Mouse (Mus musculus) G1E-ER4 (cell line): Measurements from ENCODE around the gene Ms4a8a. TPM values are rescaled to one million over a fixed set of nuclear protein-coding genes. Genes with fewer than 3 reads are reported as not detected.

Source experiments
- GATA1 ChIP-seq: IDR thresholded peaks from one replicate; pipeline ENCODE4 v1.8.0; 2012; ENCODE audit warnings: low read length, inconsistent platforms
- polyA plus RNA-seq: library from polyadenylated mRNA; stranded (reverse); fragments of >175 nt; gene quantifications from 2 replicates; pipeline ENCODE4 v1.2.3, GENCODE M21; 2012

The Ms4a8a gene
- not detected in 2 replicates for polyA plus RNA-seq

DNA sequence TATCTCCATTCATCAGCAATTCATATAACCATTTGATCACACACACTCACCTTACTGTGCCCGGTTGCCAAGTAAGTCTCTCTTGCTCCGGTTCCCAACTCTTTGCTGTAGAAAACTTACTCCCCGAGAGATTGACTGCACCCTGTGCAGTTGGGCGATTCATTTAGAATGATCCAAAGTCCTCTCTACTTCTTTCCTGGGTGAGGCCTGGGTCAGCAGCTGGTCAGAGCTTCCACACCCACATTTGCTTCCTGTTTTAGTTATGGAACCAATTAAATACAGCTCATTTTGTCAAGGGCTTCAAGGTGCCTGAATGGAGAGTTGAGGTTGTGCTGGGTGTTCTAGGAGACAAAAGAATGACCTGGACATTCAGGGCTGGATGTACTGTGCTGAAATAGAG, at the start of gene Ms4a8a:
Gene Ms4a8a (minus strand): TSS at position 169 of the 400 bp plus-strand sequence.
- no peak for TF ChIP-seq GATA1

GRCm38 (mm10) chr19:11129702-11130101, 48.8 kb upstream of the Ms4a8a start:
- no peak for TF ChIP-seq GATA1

- TF ChIP-seq GATA1: no peak
These were observed 38.4 kb upstream of the Ms4a8a start for GRCm38 (mm10) chr19:11119338-11119737.

GRCm38 (mm10) chr19:11107746-11108145, 26.8 kb upstream of the Ms4a8a start:
- no peak for TF ChIP-seq GATA1

GRCm38 (mm10) chr19:11101880-11102279, 21.0 kb upstream of the Ms4a8a start:
- TF ChIP-seq GATA1: no peak

GRCm38 (mm10) chr19:11098401-11098800, 17.5 kb upstream of the Ms4a8a start:
- no peak for TF ChIP-seq GATA1

DNA sequence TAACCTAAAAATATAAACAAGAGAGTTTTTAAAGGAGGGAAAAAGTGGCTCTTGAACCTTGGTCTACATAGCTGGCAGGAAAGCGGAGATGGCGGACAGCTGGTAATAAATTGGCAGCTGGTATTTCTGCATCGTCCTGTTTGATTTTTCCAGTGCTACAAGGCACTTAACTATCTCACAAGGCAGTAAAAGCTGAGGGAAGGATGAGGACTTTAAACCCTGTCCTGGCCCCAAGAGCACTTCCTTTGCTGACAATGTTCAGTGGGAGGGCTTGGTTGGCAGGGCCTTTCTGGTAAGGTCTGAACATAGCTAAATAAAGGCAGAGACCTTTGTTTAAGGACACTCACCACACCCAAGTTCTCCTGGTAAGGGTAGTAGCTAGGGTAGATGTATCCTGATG, 10.5 kb downstream of the Ms4a8a start:
- no peak for TF ChIP-seq GATA1

- no peak for TF ChIP-seq GATA1
These were observed 15.6 kb downstream of the Ms4a8a start for GRCm38 (mm10) chr19:11065202-11065875.

DNA sequence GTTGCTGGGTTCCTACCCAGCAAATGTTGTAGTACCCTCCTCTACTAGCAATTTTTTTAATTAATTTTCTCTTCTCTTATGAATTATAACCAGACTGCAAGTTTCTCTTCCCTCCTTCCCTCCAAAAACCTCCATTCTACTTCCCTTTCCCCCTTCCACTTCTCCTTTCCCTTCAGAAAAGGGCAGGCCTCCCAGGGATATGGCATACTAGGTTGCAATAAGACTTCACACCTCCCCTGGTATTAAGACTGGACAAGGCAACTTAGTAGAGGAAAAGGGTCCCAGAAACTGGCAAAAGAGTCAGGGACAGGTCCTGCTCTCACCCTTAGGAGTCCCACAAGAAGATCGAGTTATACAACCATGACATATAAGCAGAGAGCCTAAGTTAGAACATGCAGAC, 20.0 kb downstream of the Ms4a8a start:
- TF ChIP-seq GATA1: no peak

- no peak for TF ChIP-seq GATA1
These were observed 20.9 kb downstream of the Ms4a8a start for GRCm38 (mm10) chr19:11059967-11060366.

GRCm38 (mm10) chr19:11053277-11053676, 27.6 kb downstream of the Ms4a8a start:
- no peak for TF ChIP-seq GATA1

- no peak for TF ChIP-seq GATA1
These were observed 28.0 kb downstream of the Ms4a8a start for GRCm38 (mm10) chr19:11052877-11053276.

DNA sequence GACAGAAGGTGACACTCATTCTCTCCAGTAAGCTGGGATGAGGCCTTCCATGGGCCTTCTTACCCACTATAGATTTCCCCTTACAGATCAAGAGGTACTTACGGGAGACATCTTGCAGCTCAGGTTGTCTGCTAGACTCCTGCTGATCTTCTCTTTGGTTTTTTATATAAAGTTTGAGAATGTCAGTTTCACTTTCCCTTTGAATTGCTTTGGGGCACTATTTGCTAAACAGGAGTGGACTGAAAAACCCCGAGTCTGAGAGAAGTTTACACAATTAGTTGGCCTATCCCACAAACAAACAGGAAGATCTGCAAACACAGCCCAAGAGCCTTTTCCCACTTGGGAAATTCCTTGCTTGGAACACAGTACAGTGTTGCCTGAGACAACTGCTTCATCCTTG, 30.6 kb downstream of the Ms4a8a start:
- no peak for TF ChIP-seq GATA1

- TF ChIP-seq GATA1: no peak
These were observed 31.5 kb downstream of the Ms4a8a start for GRCm38 (mm10) chr19:11049426-11049825.

DNA sequence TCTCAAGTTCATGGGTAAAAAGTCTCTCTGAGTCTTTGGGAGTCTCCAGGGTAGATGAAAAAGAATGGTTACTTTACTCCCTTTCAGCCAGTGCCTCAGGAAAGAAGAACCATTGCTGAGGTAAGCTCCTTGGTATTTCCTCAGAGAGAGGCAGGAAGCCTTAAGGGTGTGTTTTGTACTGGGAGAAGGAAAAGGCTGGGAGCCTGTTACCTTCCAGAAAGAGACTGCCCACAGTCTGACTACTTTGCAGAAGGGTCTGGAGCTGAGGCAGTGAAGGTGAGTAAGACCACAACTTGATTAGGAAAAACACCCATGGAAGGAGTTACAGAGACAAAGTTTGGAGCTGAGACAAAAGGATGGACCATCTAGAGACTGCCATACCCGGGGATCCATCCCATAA, 32.4 kb downstream of the Ms4a8a start:
- TF ChIP-seq GATA1: no peak

GRCm38 (mm10) chr19:11048009-11048408, 32.9 kb downstream of the Ms4a8a start:
- TF ChIP-seq GATA1: no peak

DNA sequence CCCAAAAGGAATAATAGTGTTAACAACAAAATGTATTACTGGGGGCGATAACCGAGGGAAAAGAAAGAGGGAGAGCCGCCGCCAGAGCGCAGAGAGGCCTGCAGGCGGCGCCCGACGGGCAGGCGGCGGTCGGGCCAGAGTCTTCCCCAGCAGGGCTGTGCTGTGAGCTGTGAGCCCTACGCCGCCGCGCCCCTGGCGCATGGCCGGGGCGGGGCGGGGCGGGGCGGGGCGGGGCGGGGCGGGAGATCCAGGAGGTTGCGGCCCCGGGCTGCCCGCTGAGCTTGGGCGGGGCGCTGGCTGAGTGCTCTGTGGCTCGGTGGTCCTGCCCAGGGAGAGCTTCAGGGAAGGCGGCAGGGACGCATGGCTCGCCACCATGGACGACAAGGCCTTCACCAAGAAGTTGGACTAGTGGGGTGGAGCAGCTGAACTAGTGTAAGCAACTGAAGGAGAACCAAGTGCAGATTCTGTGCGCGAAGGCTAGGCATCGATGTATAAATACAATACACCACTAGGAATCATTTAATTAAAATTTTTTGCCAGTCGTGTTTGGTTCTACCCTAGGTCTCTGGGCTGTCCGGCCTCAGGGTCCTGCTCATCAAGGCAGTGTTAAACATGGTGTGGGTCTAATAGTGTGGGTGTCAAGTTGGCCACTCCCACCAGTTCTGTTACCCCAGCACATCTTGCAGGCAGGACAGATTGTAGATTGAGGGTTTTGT, 35.7 kb downstream of the Ms4a8a start:
- TF ChIP-seq GATA1: no peak
